Mouse (Mus musculus): ENCODE measurements around the gene Sos1. TPM values are rescaled to one million over a fixed set of nuclear protein-coding genes. Genes with fewer than 3 reads are reported as not detected.

Gene Sos1
- polyA plus RNA-seq, 1 experiment from 2014 or later, result 6.5 TPM

GRCm38 (mm10) chr17:80360245-80360644, 120.0 kb downstream of the Sos1 start:
- ATAC-seq (ENCODE audit: insufficient number of reproducible peaks, insufficient read depth, low FRiP score, low TSS enrichment, low read depth), result no peak
- Histone ChIP-seq H3K9ac (replicated peaks) (no peak overlapping the region), H3K27me3 (peaks cover 6% of the 10 kb centered on the region; the same call in 1 of the 2 replicates), H3K36me3 (no peaks in the 10 kb centered on the region), H3K4me3 (replicated peaks) (no peak overlapping the region), H3K4me1 (replicated peaks) (no peaks in the 10 kb centered on the region), H3K4me2 (no peak overlapping the region), H3K27ac (no peak overlapping the region), H3K9me3 (no peaks in the 10 kb centered on the region)
- 93% methylated on average over 8 of the region's 8 CpGs for WGBS

GRCm38 (mm10) chr17:80347234-80347633, 133.0 kb downstream of the Sos1 start:
- H3K9me3 ChIP-seq, result 0 out of 2 replicates have a peak, but pooled peaks cover 3% of the 10 kb centered on the region
- no peak overlapping the region for H3K4me3 ChIP-seq (replicated peaks)
- 34% methylated on average over 6 of the region's 6 CpGs for WGBS
- H3K9ac ChIP-seq (replicated peaks), result no peak overlapping the region
- no peaks in the 10 kb centered on the region for H3K36me3 ChIP-seq
- H3K4me2 ChIP-seq, result no peak overlapping the region
- H3K27me3 ChIP-seq, result no peaks in the 10 kb centered on the region
- no peak for ATAC-seq (ENCODE audit: insufficient number of reproducible peaks, insufficient read depth, low FRiP score, low TSS enrichment, low read depth)
- H3K27ac ChIP-seq, result peak overlapping the region; percentile 37; the same call in 1 of the 2 replicates
- no peaks in the 10 kb centered on the region; the same call in 1 of the 2 replicates for H3K4me1 ChIP-seq (replicated peaks)

- WGBS, result 72% methylated on average over 11 of the region's 11 CpGs
- H3K27ac ChIP-seq, result 0 out of 2 replicates have a peak overlapping the region, but pooled peaks have one; percentile 37
Observed at GRCm38 (mm10) chr17:80346591-80347125, 133.6 kb downstream of the Sos1 start.

GRCm38 (mm10) chr17:80345277-80345676, 135.0 kb downstream of the Sos1 start:
- H3K9ac ChIP-seq (replicated peaks), result no peak overlapping the region
- WGBS, result 79% methylated on average over 4 of the region's 4 CpGs
- H3K4me3 ChIP-seq (replicated peaks), result no peak overlapping the region
- H3K27ac ChIP-seq, result no peak overlapping the region
- 0 out of 2 replicates have a peak, but pooled peaks cover 3% of the 10 kb centered on the region for H3K9me3 ChIP-seq
- no peaks in the 10 kb centered on the region; the same call in 1 of the 2 replicates for H3K4me1 ChIP-seq (replicated peaks)
- H3K27me3 ChIP-seq, result no peaks in the 10 kb centered on the region
- ATAC-seq (ENCODE audit: insufficient number of reproducible peaks, insufficient read depth, low FRiP score, low TSS enrichment, low read depth), result no peak
- no peak overlapping the region for H3K4me2 ChIP-seq
- H3K36me3 ChIP-seq, result no peaks in the 10 kb centered on the region

More at GRCm38 (mm10) chr17:80346591-80347125, 133.6 kb downstream of the Sos1 start:
- no peak overlapping the region for H3K4me2 ChIP-seq
- ATAC-seq (ENCODE audit: insufficient number of reproducible peaks, insufficient read depth, low FRiP score, low TSS enrichment, low read depth), result no peak
- H3K4me3 ChIP-seq (replicated peaks), result no peak overlapping the region
- no peak overlapping the region for H3K9ac ChIP-seq (replicated peaks)
- 0 out of 2 replicates have a peak, but pooled peaks cover 3% of the 10 kb centered on the region for H3K9me3 ChIP-seq
- no peaks in the 10 kb centered on the region for H3K36me3 ChIP-seq
- H3K4me1 ChIP-seq (replicated peaks), result no peaks in the 10 kb centered on the region; the same call in 1 of the 2 replicates
- no peaks in the 10 kb centered on the region for H3K27me3 ChIP-seq

Other genes starting within 250 kb of the Sos1 start
- gene Morn2, start 190.2 kb downstream of the Sos1 start, polyA plus RNA-seq (2016; fragmentation: Nextera tagmentation; extraction: Ambion mirVana), result 21.8 and 23.7 TPM in 2 replicates
- gene Dhx57, start 190.0 kb downstream of the Sos1 start, polyA plus RNA-seq (2016; fragmentation: Nextera tagmentation; extraction: Ambion mirVana), result 27.0 and 28.5 TPM in 2 replicates
- 0.58 and 2.1 TPM in 2 replicates for gene Arhgef33, start 173.0 kb downstream of the Sos1 start, polyA plus RNA-seq (2016; fragmentation: Nextera tagmentation; extraction: Ambion mirVana)
- 1.0 and 2.9 TPM in 2 replicates for gene Gm10190, start 106.9 kb downstream of the Sos1 start, polyA plus RNA-seq (2016; fragmentation: Nextera tagmentation; extraction: Ambion mirVana)
- gene Cdkl4, start 97.4 kb upstream of the Sos1 start, polyA plus RNA-seq (2016; fragmentation: Nextera tagmentation; extraction: Ambion mirVana), result 0.55 and 1.1 TPM in 2 replicates
- 35.8 and 37.0 TPM in 2 replicates for gene Map4k3, start 248.0 kb upstream of the Sos1 start, polyA plus RNA-seq (2016; fragmentation: Nextera tagmentation; extraction: Ambion mirVana)